Mouse (Mus musculus): Measurements from ENCODE around the gene Sgk2.

The Sgk2 gene

DNA sequence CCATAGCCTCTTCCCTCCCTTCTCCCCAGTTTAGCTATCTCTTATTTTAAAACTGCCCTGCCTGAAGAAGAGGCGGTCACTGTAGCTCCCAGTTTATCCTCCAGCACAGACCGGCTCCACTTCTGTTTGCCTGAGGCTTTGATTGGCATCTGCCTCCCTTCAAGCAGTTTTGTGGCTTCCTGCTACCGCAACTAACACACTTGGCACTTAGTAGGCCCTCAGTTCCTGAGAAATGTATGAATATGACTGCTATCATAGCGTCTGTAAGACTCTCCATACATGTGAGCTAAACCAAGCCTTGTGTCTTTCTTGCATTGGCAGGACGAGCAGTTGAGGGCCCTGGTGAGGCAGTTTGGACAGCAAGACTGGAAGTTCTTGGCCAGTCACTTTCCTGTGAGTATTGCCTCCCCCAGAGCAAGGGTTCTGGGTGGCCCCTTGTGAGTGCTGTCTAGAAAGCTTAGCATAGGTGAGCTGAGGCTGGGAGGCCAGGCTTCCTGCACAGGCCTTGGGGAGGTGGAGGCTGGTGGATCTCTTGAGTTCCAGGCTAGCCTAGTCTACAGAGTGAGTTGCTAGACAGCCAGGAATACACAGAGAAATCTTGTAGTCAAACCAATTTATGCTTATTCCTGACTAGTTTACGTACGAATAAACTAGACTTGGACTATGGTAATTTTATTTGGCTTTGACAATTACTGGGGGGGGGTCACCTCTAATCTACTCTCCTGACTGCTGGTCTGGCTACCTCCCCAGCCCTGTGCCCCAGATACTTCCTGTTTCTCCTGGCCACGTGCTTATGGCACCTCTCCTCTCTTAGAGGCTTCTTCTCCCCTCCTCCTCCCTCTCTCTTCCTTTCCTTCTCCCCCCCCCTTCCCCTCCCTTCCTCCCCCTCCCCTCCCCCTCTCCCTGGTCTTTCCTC, 74.3 kb downstream of the Sgk2 start:
- DNase-seq (ENCODE audit: low spot score), result no peak

DNA sequence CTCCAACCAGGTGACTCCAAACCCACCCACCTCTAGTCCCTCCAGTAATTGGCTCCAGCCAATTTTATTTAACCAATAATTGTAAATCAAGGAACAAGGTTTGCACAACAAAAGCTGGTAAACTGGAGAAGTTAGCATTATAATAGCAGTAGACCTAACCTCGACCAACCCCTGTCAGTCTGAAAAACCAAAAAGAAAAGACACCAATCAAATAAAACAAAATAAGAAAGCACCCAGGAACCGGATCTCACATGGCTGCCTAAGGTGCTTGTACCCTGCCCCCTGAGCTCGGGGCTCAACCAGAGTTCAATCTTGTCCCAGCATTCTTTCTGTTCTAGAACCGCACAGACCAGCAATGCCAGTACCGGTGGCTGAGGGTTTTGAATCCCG, 75.0 kb downstream of the Sgk2 start:
- DNase-seq (ENCODE audit: low spot score), result no peak
